Mouse (Mus musculus) adrenal gland, adult 18-20 months (tissue): ENCODE measurements around the gene Rras. TPM values are rescaled to one million over a fixed set of nuclear protein-coding genes. Genes with fewer than 3 reads are reported as not detected.
A peak's percentile ranks its signal among the peaks of the same experiment; 100 is the strongest.

ENCODE experiments used
- DNase-seq, 2 experiments: peaks; one replicate each; pipeline ENCODE4 v3.0.0; 2021 to 2022; ENCODE audit warnings: low spot score in 2 of 2
- total RNA-seq, 2 experiments: library from RNA; stranded (reverse); gene quantifications; 1 replicate in 1 of 2; 2 replicates in 1 of 2; pipeline ENCODE4 v1.2.3; 2021

The Rras gene
- total RNA-seq, 2 experiments from 2014 or later: 86.9 to 106 TPM

DNA sequence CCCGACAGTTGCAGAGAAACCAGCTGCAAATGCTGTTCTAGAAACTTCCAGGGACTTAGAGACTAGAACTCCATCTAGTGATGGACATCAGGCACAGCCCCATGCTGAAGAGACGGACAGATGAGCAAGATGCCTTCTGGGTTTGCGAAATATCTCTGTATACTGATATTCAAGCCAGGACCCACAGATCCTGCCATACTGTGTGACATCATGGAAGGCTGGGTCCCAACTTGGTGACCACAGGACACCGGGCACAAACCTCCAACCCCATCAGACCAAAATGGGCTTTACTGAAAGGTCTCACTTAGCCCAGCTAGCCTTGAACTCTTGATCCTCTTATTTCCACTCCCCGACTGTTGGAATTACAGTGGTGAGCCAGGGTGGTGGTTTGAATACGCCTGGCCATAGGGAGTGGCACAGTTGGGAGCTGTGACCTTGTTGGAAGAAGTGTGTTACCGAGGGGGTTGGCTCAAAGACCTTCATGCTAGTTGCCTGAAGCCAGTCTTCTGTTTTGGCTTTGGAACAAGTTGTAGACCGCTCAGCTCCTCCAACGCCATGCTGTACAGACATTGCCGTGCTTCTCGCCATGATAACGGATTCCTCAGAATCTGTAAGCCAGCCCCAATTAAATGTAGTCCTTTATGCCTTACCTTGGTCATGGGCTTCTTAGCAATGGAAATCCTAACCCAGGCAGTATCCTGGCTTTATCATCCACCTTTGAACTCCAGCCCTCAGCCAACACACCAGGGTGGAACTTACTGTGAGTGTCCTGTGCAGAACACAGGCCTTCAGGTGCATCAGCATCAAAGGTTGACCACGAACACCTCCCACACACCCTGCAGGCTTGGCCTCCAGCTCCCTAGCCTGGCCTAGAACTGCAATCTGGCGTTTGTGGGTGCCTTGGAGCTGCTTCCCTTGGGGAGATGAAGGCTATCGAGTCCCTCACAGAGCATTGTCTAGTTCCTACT lies 6.8 kb downstream of the Rras start:
- no peak for DNase-seq

DNA sequence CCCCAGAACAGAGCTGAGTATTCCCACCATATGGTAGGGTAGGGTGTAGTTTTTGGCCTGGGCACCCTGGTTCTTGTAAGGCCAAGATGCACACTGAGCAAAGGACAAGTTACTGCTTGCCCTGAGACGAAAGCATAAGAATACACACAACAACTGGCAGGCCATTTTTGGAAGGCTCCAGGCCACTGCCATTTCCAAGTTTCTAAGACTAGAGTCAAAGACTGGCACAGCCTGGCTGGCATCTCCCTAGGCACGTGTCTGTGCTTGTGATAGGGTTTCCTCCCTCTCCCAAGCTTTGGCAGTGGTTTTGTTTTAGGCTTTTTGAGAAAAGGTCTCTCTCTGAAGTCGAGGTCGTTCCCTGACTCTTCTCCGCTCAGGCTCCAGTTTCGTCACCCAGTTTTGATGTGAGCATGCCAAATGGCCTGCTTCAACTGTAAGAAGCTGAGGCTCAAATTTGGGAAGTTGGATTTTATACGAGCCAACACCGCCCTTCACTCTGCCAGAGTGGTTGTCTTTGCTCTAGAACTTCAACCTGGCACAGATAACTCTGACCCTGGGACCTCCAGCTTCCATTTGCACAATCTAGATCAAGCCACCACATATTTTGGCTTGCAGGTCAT lies 8.0 kb downstream of the Rras start:
- peak in 1 of 2 experiments; percentile 45 for DNase-seq

DNA sequence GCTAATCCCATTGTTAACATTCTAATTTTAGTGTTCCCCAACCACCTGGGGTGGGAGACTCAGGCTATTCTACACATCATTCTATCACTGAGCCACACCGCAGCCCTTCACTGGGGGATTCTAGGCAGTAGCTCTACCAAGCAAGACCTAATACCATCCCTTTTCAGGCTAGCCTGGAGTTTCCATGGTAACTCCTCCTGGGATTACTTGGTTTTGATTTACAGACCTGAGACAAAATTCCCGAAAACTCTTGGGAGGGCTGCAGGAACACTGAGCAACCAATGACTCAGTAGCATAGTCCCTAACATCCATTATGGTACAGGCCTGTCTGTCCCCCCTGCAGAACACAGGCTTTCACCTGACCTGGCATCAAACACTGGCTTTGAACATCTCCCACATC lies 8.5 kb downstream of the Rras start:
- DNase-seq: no peak

DNA sequence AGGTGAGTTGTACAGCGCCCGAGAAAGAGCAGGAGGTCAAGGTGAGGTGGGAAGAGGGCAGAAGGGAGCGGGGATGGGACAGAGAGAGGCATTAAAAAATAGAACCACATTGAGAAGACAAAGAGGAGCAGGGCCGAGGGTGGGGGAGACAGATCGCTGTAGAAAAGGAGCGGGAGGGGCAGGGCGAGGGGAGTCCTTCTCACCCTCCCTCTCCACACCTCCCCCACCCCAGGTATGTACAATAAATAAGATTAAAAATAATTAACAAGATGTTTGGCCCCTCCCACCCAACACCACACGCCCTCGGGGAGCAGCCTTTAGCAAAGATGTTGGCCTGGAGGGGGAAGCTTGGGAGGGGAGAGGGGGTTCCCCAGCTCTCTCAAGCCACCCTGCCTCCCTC lies 10.0 kb downstream of the Rras start:
- no peak for DNase-seq

DNA sequence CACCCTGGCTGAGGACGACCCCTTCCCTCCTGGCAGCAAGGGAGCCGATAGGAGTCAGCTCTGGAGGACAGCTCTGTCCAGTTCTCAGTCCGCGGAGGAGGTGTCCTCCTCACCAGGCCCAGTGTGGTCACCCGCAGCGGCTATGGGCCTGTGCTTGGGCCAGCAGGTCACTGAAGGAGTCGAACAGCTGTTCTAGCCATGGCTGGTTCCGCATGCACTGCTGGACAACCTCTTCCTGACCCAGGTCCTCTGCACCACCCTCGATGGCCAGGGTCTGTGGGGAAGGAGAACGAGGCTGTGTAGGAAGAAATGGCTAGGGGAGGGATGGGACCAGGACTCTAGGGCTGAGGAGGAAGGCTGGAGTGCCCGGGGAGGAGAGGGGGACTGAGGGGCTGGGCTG lies 10.6 kb downstream of the Rras start:
- DNase-seq: no peak

DNA sequence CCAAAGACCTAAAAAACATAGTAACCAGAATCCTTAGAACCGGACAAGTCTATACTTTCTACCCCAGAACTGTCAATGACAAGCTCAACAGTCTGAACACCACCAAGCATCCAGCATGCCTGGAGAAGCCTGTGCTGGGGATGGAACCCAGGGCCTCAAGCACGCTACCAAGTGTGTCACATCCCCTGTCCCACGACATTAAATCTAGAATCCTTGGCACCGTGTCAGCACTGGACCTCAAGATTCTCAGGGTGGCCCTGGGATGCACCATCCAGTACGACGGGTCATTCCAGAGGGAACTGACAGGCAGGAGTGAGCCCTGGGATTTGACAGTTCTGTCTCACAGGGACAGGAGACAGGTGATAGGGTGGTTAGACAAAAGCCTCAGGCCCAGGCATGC lies 12.2 kb downstream of the Rras start:
- DNase-seq: no peak

DNA sequence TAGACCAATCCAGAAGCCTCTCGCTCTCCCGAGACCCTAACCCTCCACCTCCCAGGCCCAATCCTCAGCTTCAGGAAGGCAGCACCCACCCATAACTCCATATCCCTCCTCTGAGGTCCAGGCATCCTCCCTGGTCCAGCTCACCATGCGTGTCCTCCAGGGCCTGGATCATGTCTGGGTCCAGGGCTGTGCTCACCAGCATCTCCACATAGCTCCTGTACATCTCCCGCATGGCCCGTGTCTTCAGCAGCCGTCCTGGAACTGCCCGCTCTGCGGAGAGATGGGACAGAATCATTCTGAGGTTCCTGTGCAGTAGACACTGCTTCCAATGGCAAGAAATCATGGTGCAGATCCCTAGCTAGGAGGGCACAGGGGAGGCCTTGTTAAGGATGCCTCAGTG lies 13.1 kb downstream of the Rras start:
- no peak for DNase-seq

DNA sequence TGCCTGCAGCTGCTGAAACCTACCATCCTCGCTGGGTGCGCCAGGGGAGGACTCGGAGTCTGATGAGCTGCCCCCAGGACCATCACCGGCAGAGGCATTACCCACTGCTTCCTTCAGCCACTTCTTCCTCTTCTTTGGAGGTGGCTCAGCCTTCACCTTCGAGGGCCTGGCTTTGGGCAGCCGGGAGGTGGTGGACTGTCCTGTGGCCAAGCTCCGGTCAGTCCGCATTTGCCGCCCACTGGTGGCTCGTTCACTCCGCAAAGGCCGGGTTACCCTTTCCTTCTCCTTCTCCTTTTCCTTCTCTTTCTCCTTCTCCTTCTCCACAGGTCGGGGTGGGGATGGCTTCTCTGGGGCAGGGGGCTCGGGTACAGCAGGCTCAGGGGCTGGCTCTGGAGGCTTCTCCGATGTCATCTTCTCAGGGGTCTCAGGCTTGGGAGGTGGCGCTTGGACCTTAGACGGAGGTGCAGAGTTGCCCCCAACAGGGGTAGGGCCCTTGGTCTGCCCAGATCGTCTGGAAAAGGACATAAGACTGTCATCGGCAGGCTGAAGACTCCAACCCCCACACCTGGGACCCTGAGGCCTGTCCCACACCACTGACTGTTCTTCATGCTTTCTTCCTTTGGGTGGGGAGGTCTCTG lies 16.1 kb downstream of the Rras start:
- DNase-seq: no peak

DNA sequence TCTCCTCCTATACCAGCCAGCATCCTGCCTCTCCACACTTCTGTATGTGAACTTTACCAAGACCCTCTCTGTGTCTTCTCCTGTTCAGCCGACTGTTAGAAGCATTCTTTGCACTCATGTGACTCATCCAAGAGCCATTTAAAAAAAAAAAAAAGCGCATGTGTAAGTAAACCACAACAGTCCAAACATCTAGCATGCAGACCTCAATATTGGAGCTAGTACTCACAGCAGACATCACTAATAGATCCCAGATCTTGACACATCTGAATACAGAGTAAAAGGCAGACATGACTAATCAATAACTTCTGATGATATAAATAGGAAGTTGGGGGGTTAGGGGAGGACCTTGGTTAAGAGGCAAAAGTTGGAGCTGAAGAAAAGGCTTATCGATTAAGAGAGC lies 17.9 kb downstream of the Rras start:
- DNase-seq: no peak

DNA sequence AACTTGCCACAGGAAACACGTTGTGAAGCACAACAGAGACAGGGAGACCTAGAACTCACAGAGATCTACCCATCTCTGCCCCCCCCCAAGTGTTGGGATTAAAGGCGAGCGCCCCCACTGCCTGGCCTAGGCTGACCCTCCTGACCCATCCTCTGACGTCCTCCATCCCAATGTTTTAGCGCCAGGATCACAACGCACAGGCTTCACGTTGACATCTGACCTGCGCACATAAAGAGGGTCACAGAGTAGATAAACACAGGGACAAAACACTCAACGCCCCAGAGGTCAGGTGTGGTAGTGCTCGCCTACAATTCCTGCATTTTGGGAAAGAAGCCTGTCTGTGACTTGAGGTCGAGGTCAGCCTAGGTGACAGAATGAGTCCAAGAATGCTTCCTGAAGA lies 18.9 kb downstream of the Rras start:
- DNase-seq: no peak

DNA sequence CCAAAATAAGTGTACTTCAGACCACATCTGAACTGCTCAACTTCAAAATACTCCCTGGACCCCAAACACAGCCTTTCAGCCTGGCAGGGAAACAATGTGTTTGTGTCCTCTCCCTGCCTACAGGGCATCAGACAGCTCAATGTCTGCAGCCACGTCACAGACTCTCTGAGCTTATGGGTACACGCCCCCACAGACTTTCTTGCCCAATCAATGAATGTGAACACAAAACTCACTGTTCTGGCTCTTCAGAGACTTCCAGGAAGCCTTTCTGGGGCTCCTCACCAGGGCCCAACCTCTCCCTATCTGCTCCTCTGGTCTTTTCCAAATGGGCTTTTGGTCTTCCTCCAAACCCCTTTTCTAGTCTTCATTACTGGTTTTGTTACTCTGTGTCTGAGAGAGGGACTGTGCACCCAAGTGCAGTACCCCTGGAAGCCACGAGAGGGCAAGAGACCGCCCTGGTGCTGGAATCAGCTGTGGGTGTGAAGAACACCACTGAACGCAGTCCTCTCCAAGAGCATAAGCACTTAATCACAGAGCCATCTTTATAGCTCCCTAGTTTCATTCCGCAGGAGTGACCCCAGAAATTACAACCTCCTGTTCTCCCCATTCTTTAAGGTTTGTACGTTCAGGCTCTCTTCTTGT lies 20.1 kb downstream of the Rras start:
- DNase-seq: peak; percentile 60 to 66

DNA sequence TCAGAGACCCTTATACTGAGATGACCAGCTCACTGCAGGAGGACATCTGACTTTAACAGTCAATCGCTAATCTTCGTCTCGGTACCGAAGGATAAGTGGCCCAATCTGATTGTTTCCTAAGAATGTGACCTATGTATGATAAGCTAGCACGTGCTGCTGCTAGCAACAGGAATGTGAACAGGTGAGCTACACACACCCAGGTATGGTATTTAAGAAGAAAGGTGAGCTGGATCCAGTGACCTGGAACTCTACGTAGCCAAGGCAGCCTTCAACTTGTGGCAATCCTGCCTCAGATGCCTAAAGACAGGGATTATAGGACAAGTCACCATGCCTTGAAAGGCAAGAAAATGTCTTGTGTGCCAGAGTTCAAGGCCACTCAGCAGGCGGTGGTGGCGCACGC lies 20.6 kb downstream of the Rras start:
- no peak for DNase-seq

DNA sequence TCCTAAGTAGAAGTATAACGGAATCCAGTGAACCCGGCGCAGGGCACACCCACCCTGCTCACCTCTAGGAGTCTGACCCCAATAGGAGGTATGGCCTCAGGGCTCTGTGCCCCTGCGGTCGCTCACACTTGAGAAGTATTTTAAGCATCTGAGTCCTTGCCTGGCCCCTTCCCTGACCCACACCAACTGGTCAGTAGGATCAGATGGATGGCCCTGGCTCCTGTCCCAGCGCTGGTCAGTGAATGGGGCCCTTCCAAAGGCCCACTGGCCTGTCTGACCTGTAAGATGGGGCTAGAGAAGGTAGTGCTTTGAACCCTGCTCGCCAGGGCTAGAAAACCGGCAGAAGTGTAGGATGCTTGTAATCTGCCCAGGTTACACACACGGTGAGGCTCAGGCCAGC lies 23.1 kb downstream of the Rras start:
- DNase-seq: no peak

DNA sequence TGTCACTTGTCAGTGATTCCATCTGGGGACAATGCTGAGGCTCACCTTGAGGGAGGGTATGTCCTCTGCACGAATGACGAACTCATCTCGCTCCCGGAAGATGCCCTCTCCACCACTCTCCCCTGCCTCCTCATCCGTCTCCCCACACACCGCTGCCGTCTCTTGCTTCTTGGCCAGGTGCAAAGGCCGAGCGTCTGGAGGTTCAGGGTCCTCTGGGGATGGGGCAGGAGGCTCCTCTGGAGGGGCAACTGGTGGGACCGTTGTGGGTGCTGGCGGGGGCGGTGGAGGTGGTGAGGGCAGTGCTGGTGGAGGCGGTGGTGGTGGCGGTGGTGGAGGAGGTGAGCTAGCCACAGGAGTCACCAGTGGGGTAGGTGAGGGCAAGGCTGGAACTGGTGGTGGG lies 25.5 kb downstream of the Rras start:
- no peak for DNase-seq

DNA sequence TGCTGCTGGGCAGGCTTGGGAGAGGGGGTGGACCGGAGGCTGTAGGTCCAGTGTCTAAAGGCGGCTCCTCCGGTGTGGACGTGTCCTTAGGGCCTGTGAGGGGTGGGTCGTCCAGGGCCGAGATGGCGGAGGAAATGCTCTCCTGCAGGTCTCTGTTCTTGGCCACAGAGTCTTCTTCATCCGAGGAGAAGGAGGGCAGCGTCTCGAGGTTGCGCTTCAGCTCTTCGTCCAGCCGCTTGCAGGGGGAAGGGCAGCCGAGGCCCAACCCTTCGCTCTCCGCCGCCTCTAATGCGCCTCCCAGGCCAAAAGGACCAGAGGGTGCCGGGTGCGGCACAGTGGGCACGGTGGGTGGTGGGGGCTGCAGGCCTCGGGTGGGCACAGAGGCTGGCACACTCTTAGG lies 28.0 kb downstream of the Rras start:
- DNase-seq: no peak

DNA sequence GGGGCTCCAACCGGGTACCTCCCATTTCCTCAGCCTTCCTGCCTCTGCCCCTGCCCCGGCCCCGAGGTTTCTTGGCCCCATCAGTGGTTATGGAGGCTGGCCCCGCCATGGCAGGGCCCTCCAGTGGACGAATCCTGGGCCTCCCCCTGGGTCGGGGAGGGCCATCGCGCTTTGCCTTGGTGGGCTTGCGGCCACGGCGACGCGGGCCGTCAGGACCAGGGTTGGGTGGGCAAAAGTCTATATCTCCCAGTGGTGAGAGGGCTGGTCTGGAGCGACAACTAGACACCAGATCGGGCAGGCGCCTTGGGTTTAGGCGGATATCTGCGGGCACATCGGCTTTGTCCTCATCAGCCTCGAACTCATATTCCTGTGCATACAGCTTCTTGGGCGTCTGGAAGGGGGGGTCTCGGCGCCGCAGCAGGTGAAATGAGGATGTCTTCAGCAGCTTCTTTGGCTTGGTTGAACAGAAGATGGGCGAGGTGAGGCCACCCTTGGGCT lies 29.1 kb downstream of the Rras start:
- DNase-seq: no peak

DNA sequence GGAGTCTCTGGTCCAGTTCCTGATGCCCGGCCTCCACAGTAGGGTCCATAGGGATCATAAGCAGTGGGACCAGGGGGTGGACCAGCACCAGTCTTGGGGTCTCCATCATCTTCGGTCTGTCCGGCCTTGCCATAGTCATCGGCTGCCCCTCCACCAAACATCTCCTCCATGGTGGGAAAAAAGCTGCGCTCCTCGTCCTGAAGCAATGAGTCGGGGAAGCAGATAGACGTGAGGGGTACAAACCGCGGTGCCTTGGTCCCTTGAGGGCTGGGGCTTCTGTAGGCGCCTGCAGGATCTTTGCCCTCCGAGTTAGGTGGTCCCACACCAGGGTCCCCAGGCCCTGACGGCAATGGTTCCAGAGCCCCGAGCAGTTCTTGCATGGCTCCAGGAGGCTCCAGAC lies 29.7 kb downstream of the Rras start:
- DNase-seq: no peak

DNA sequence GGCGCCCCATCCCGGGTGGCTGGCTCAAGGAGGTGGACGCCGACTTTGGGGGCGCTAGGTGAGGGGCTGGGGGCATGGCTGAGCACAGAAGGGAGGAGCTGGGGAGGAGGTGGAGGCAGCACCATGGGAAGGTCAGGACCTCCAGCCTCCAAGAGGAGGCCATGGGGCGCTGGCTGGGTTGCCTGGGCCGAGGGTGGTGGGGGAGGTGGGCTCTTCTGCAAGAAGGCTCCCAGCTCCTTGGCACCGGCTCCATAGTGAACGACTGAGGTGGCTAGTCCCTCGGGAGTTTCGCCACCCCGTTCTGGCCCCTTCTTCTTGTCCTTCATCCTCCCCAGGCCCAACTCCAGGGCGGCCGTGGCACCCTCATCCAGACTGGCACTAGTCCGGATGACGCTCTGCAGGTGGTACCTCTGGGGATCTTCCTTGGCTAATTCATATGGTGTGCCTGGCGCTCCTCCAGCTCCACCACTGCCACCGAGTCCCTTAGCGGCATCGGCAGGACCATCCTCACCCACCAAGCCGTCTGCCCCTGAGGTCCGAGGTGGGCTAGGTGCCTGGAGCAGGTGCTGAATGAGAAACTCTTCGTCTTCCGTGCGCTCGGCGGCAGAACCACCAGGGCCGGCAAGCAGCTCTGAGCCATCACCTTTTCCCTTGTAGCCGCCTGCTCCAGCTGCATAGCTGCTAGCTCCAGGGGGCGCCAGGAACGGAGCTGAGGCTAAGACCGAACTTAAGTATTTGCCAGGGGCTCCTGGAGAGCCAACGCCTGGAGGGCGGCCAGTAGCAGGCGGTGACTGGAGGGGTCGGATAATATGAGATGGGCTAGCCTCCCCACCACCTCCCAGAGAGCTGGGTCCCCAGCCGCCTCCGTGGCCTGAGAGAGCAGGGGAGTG lies 30.5 kb downstream of the Rras start:
- DNase-seq: no peak

DNA sequence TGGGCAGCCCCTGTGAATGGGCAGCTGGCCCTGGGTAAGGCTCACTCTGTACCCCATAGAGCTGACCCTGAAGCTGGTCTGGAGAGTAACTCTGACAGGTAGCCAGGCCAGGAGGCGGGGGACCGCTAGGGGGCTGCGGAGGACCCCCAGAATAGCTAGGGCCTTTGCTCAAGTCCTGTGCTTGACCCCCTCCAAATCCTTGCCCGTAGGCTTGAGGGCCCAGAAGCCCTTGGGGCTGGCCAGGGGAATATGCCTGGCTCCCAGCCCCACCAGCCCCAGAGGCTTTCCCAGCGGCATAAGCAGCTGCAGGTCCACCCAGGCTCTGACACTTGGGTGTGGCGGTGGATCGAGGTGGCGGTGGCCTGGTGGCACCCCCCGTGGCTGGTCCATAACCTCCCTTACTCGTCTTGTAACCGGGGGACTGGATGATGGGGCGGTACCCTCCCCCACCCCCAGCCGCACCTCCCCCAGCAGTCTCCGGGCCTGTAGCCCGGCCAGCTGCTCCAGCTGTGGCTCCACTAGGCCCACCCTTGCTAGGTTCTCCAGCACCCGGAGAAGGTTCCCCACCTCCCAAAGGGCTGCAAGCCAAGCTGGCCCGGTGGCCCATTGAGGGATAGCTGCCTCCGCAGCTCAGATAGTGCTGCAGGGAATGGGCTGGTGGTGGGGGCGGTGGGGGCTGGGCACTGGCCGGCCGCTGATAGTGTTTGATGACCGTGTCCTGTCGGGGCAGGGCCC lies 31.3 kb downstream of the Rras start:
- no peak for DNase-seq
